Comparison of ENCODE assay signal across 8 mouse cellular contexts in the genomic region with DNA sequence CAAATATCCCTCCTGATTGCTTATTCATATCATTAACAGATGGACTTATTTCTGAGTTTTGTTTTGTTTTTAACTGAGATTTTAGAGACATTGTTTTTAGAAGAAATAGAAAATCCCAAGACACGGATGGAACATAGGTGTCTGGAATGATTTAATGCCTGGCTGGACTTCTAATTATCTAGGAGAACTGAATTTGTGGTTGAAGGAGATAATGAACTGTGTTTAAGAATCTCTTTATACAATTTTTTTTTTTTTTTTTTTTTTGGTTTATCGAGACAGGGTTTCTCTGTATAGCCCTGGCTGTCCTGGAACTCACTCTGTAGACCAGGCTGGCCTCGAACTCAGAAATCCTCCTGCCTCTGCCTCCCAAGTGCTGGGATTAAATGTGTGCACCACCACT. TPM values are rescaled to one million over a fixed set of nuclear protein-coding genes. Genes with fewer than 3 reads are reported as not detected.
DNase-seq lines count a peak whose midpoint lies in the region; ATAC-seq and TF ChIP-seq lines count a peak whose summit lies in the region.
"Not testable (repeated sequence)": the region's sequence is repeated elsewhere in the genome, so short reads cannot be mapped to it uniquely, and the experiment has no call there.

No protein-coding gene starts in this region.

- H3K4me3 ChIP-seq in MEL (ENCODE audit: control insufficient read depth in 1 of 2, insufficient read depth in 1 of 2, low read depth in 2 of 2, low read length in 2 of 2), result not testable (repeated sequence)
- H3K4me3 ChIP-seq in forebrain, embryonic 10.5 days, result peak overlapping the region; percentile 69
- peak overlapping the region; percentile 86 for H3K4me3 ChIP-seq in heart, embryonic 13.5 days
- peak overlapping the region; percentile 99 for H3K4me3 ChIP-seq in hindbrain, postnatal 0 days (ENCODE audit: low read length)
- peak overlapping the region; percentile 78 for H3K4me3 ChIP-seq in limb, embryonic 10.5 days
- peak overlapping the region; percentile 34 for H3K4me3 ChIP-seq in liver, embryonic 16.5 days (ENCODE audit: low read depth, low read length)
- peak overlapping the region; percentile 83 for H3K4me3 ChIP-seq in midbrain, embryonic 15.5 days
- peak overlapping the region; percentile 94 for H3K4me3 ChIP-seq in stomach, postnatal 0 days (ENCODE audit: low read depth, low read length)

- peak overlapping the region; percentile 82 for H3K4me2 ChIP-seq in heart, embryonic 13.5 days
- H3K4me2 ChIP-seq in hindbrain, postnatal 0 days (ENCODE audit: low read depth, low read length), result peak overlapping the region; percentile 78
- peak overlapping the region; percentile 83; the same call in 1 of the 2 replicates for H3K4me2 ChIP-seq in liver, embryonic 16.5 days (ENCODE audit: low read depth, low read length)
- peak overlapping the region; percentile 60 for H3K4me2 ChIP-seq in midbrain, embryonic 15.5 days
- H3K4me2 ChIP-seq in stomach, postnatal 0 days (replicated peaks; ENCODE audit: low read depth), result peak overlapping the region; percentile 73

- not testable (repeated sequence) for H3K79me2 ChIP-seq in MEL (ENCODE audit: control insufficient read depth, insufficient read depth, low read length, poor library complexity)

- not testable (repeated sequence) for TF ChIP-seq CTCF in MEL (IDR thresholded peaks at IDR 0.05 in 2 of 3, conservative IDR thresholded peaks at IDR 0.05 in 1 of 3; ENCODE audit: control insufficient read depth in 1 of 3, insufficient read depth in 1 of 3, low read depth in 2 of 3, low read length in 3 of 3, poor library complexity in 1 of 3, severe bottlenecking in 1 of 3); hindbrain, postnatal 0 days (IDR thresholded peaks at IDR 0.05; ENCODE audit: low read depth); stomach, postnatal 0 days (IDR thresholded peaks at IDR 0.05; ENCODE audit: low read depth)

- TF ChIP-seq EP300 in MEL (IDR thresholded peaks at IDR 0.05; ENCODE audit: low read depth in 1 of 2, low read length in 2 of 2); stomach, postnatal 0 days (optimal IDR thresholded peaks at IDR 0.05): not testable (repeated sequence)

- DNase-seq in MEL (ENCODE audit: low read depth, low spot score); forebrain, embryonic 10.5 days (ENCODE audit: extremely low spot score, low spot score); hindbrain, postnatal 0 days (ENCODE audit: low spot score); limb, embryonic 10.5 days (ENCODE audit: low spot score); stomach, postnatal 0 days (ENCODE audit: low spot score): not testable (repeated sequence)

- not testable (repeated sequence) for H3K27me3 ChIP-seq in MEL (ENCODE audit: control insufficient read depth in 1 of 2, insufficient read depth in 2 of 2, low read length in 2 of 2); forebrain, embryonic 10.5 days (ENCODE audit: poor library complexity, severe bottlenecking); heart, embryonic 13.5 days (replicated peaks); hindbrain, postnatal 0 days (ENCODE audit: insufficient read depth, low read length); limb, embryonic 10.5 days (ENCODE audit: low read depth, poor library complexity, severe bottlenecking); liver, embryonic 16.5 days (ENCODE audit: control insufficient read depth, insufficient read depth, low read depth, low read length); midbrain, embryonic 15.5 days (replicated peaks); stomach, postnatal 0 days (ENCODE audit: control insufficient read depth, insufficient read depth, low read length)

- not testable (repeated sequence) for H3K4me1 ChIP-seq in MEL (ENCODE audit: control insufficient read depth in 1 of 2, insufficient read depth in 2 of 2, low read length in 2 of 2); liver, embryonic 16.5 days (ENCODE audit: control insufficient read depth, low read depth, low read length); stomach, postnatal 0 days (replicated peaks; ENCODE audit: control insufficient read depth, insufficient read depth)
- H3K4me1 ChIP-seq in forebrain, embryonic 10.5 days, result peaks cover 65% of the 10 kb centered on the region
- peaks cover 38% of the 10 kb centered on the region for H3K4me1 ChIP-seq in heart, embryonic 13.5 days
- peaks cover 18% of the 10 kb centered on the region; the same call in 1 of the 2 replicates for H3K4me1 ChIP-seq in hindbrain, postnatal 0 days (ENCODE audit: insufficient read depth, low read length)
- H3K4me1 ChIP-seq in limb, embryonic 10.5 days, result peaks cover 19% of the 10 kb centered on the region
- H3K4me1 ChIP-seq in midbrain, embryonic 15.5 days, result peaks cover 59% of the 10 kb centered on the region

- not testable (repeated sequence) for TF ChIP-seq RAD21 in MEL (IDR thresholded peaks at IDR 0.05; ENCODE audit: low read depth, low read length)

- not testable (repeated sequence) for H3K9ac ChIP-seq in MEL (ENCODE audit: control insufficient read depth, low read depth, low read length, poor library complexity, severe bottlenecking); heart, embryonic 13.5 days; liver, embryonic 16.5 days (ENCODE audit: low read depth, low read length); midbrain, embryonic 15.5 days; stomach, postnatal 0 days (ENCODE audit: low read length)
- H3K9ac ChIP-seq in hindbrain, postnatal 0 days (replicated peaks; ENCODE audit: low read length), result peak overlapping the region; percentile 92; the same call in 1 of the 2 replicates

- not testable (repeated sequence) for H3K9me3 ChIP-seq in MEL (replicated peaks; ENCODE audit: insufficient read depth, low read length); forebrain, embryonic 10.5 days; heart, embryonic 13.5 days; hindbrain, postnatal 0 days (ENCODE audit: low read length); limb, embryonic 10.5 days (replicated peaks); liver, embryonic 16.5 days (replicated peaks; ENCODE audit: control insufficient read depth, low read length); midbrain, embryonic 15.5 days; stomach, postnatal 0 days (ENCODE audit: control insufficient read depth, low read length)

- not testable (repeated sequence) for H3K27ac ChIP-seq in MEL (ENCODE audit: control insufficient read depth, low read depth, low read length); heart, embryonic 13.5 days (replicated peaks); hindbrain, postnatal 0 days; limb, embryonic 10.5 days; liver, embryonic 16.5 days (ENCODE audit: low read length); midbrain, embryonic 15.5 days; stomach, postnatal 0 days (replicated peaks)
- H3K27ac ChIP-seq in forebrain, embryonic 10.5 days, result peak overlapping the region; percentile 97; the same call in 1 of the 2 replicates

- not testable (repeated sequence) for H3K36me3 ChIP-seq in MEL (ENCODE audit: control insufficient read depth in 1 of 2, insufficient read depth in 2 of 2, low read length in 2 of 2); hindbrain, postnatal 0 days (ENCODE audit: insufficient read depth, low read length); liver, embryonic 16.5 days (ENCODE audit: control insufficient read depth, insufficient read depth); midbrain, embryonic 15.5 days (replicated peaks); stomach, postnatal 0 days (ENCODE audit: control insufficient read depth, insufficient read depth, low read length)
- H3K36me3 ChIP-seq in forebrain, embryonic 10.5 days (replicated peaks), result peaks cover 38% of the 10 kb centered on the region
- peaks cover 10% of the 10 kb centered on the region; the same call in 1 of the 2 replicates for H3K36me3 ChIP-seq in heart, embryonic 13.5 days
- H3K36me3 ChIP-seq in limb, embryonic 10.5 days, result peaks cover 36% of the 10 kb centered on the region

- not testable (repeated sequence) for ATAC-seq in heart, embryonic 13.5 days (ENCODE audit: extremely low read depth, insufficient number of reproducible peaks, low FRiP score, low TSS enrichment); hindbrain, postnatal 0 days; liver, embryonic 16.5 days (ENCODE audit: low read depth); midbrain, embryonic 15.5 days (replicated peaks); stomach, postnatal 0 days (ENCODE audit: low FRiP score, low TSS enrichment)

- WGBS in forebrain, embryonic 10.5 days, result 88% methylated on average over 3 of the region's 3 CpGs
- 80% methylated on average over 3 of the region's 3 CpGs for WGBS in heart, embryonic 13.5 days
- whole genome bisulfite sequencing in hindbrain, postnatal 0 days, result 56% methylated on average over 3 of the region's 3 CpGs
- 86% methylated on average over 3 of the region's 3 CpGs for WGBS in limb, embryonic 10.5 days
- WGBS in liver, embryonic 16.5 days (ENCODE audit: insufficient replicate concordance), result 60% methylated on average over 3 of the region's 3 CpGs
- 61% methylated on average over 3 of the region's 3 CpGs for WGBS in midbrain, embryonic 15.5 days
- 57% methylated on average over 3 of the region's 3 CpGs for WGBS in stomach, postnatal 0 days

- TF ChIP-seq POLR2A in MEL (IDR thresholded peaks at IDR 0.05; ENCODE audit: control insufficient read depth in 1 of 2, insufficient read depth in 1 of 2, low read depth in 1 of 2, low read length in 2 of 2, poor library complexity in 1 of 2), result not testable (repeated sequence)

RNA-seq across cellular contexts. Expression of a gene that starts 1.8 kb away (rescaled TPM):
- total RNA-seq in MEL (2012; rRNA removed), result 13.6 and 16.4 TPM in 2 replicates
- polyA plus RNA-seq in MEL (2012; ENCODE audit: insufficient read depth in 1 of 2, insufficient read length in 2 of 2, low read depth in 1 of 2, low replicate concordance in 2 of 2, missing spikeins in 1 of 2), result 10 to 100 TPM in 1 of 2 experiments, not detected in 1; 19.3 TPM
- 340 and 341 TPM in 2 replicates for polyA plus RNA-seq in forebrain, embryonic 10.5 days (2016; fragmentation: Nextera tagmentation; extraction: Ambion mirVana)
- polyA plus RNA-seq in heart, embryonic 13.5 days (2015; fragmentation: Nextera tagmentation; extraction: Ambion mirVana), result 76.1 and 78.9 TPM in 2 replicates
- total RNA-seq in hindbrain, postnatal 0 days (2014; rRNA removed), result 230 and 254 TPM in 2 replicates
- polyA plus RNA-seq in hindbrain, postnatal 0 days (2015; fragmentation: Nextera tagmentation; extraction: Ambion mirVana), result 376 and 384 TPM in 2 replicates
- polyA plus RNA-seq in limb, embryonic 10.5 days (2016; fragmentation: Nextera tagmentation; extraction: Ambion mirVana), result 195 and 225 TPM in 2 replicates
- polyA plus RNA-seq in liver, embryonic 16.5 days (2015; fragmentation: Nextera tagmentation; extraction: Ambion mirVana), result 208 and 215 TPM in 2 replicates
- polyA plus RNA-seq in midbrain, embryonic 15.5 days (2015; fragmentation: Nextera tagmentation; extraction: Ambion mirVana), result 506 and 523 TPM in 2 replicates
- 131 and 140 TPM in 2 replicates for polyA plus RNA-seq in stomach, postnatal 0 days (2015; fragmentation: Nextera tagmentation; extraction: Ambion mirVana)
